Mouse (Mus musculus): Measurements from ENCODE around the gene Glce.

The Glce gene

DNA sequence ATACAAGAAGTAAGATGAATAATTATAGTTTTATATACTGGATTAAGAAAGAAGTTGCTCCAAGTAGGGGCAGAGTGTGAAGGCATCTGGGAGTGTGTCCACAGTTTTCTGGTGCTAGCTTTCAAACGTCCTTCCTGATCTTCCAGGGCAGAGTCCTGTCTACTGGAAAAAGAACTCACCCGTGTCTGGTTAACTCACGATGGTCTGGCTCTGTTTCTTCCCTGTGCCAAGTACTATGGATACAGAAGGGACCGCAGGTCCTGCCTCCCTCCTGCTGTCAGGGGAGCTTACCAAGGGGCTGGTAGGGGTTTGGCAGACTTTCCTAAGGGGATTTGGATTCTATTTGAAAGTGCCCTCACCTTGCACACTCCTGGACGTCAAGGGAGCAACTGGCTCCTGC is 97.4 kb downstream of the Glce start:
- no peak for DNase-seq

DNA sequence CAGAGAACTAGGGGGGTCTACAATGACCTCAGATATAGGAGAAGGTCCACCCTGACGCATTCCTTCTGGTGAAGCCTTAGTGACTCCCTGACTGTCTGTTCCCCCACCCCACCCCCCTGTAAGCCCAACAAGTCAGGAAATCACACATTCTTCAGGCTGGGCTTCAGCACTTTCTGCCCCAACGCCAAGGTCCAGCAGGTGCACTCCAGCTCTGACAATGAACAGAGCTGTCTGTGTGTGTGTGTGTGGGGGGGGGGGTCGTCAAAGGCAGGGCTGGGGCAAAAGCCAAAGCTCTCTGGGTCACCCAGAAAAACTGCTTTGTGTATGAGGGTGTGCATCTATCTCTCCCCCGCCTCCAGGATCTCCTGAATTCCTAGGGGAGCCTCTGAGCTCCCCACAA is 98.6 kb downstream of the Glce start:
- DNase-seq = no peak

DNA sequence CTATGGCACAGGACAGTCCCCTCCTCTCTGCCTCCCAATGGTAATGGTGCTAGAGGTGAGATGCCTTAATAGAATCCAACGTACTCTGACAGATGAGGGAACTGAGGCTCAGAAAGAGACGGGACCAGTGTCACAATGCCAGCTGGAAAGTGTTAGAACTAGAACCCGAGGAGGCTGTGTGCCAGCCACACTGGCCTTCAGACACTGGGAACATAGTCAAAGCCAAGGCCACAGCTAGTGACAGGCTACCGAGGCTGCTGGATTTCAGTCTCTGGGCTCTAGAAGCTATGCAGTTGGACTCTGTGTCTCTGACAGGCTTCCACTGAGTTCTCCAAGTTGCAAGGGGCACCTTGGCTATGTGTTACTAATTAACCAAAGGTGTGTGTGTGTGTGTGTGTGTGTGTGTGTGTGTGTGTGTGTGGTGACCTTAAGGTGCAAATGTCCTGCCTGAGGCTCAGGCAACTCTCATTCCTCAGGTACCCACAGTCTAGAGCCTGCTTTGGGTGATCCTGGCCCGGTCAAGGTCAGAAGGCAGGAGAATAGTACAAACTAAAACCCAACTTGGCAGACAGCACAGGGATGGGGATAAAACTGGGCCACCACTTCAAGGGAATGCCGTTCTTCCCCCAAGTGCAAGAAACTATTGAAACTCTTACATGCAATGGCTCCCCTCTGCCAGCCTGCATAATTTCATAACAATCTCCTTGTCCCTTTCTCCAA is 99.3 kb downstream of the Glce start:
- no peak for DNase-seq

DNA sequence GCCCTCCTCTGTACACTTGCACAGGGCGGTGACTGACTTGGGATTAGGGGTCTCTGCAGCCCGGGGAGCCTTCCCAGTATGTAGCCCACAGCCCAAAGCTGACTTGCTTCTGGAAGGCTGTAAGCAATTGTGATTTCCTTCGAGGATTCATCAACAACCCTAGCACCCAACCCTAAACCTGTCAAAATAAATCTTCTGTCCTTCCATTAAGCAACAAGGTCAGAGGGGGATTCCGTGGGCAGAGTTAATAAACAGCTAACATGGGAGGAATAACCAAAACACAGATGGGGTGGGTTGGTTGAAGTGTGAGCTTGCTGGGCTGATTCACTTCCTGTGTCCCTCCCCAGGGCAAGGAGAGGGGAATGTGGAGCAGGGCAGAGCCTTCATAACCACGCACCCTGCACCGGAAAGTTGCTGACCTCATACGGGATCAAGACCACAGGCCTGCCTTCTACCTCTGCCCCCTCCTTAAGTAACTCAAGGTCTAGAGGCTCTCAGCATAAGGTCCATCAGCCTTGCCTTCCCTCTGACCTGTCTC is 100.8 kb downstream of the Glce start:
- no peak for DNase-seq

DNA sequence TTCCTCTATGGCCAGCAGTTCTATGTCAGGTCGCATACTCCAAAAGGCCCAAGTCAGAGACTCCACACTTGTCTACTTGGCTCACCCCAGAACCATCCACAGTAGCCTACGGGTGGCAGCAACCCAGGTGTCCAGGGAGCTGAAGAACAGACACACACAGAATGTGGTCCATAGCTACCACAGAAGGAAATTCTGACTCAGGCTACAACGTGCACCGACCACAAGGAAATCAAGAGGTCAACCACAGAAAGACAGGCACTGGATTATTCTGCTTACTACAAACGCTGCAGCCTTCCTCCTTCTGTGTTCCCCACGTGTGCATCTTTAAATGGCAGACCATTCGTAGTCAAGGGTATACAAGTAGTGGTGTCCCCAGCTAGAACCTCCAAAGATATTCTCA is 102.2 kb downstream of the Glce start:
- no peak for DNase-seq

DNA sequence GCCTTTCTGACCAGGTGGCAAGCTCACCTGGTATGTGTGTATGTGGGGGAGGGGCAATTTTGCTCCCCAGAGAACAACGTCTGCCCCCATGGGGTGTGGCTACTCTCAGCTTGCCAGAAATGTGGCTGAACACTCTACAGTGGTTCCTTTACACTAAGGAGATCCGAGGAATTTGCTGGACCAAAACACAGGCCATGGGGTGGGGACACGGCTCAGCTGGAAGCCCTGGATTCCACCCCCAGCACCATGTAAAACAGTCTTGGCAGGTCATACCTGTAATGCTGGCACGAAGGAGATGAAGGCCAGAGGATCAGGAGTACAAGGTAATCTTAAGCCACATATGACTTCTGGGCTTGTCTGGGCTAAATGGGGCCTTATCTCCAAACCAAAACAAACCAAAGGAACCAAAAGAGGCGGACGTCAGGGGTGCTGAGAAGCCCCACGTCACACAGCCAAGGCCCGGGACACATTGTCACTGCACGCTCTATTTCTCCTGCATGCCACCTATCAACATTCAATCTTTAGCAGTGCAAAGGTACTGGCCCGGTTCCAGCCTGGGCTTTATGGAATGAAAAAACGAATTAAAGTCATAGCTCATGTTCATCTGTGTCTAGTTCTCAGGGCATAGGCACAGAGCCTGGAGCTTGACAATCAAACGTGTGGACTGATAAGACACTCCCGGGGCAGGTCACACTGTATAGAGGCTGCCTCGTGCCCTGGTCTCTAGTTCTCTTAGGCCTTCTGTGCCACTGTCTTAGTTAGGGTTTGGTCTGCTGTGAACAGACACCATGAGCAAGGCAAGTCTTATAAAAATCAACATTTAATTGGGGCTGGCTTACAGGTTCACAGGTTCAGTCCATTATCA is 104.0 kb downstream of the Glce start:
- no peak for DNase-seq

DNA sequence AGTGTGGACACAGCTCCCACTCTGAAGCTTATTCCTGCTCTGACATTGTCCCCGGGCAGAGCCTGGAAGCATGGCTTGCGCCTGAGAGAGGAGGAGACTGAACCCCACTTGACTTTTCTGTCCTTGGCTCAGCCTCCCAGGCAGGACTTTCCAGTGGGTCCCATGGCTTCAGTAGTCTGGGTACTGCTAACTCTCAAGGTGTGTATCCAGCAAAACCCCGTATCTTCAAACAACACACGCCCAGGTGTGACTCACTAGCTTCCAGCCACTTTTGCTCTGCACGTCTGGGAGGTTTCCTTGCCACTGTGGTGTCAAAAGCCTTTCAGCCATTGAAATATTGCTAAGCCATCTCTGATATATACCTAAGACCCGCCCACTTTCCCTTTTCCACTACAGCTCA is 105.1 kb downstream of the Glce start:
- no peak for DNase-seq

DNA sequence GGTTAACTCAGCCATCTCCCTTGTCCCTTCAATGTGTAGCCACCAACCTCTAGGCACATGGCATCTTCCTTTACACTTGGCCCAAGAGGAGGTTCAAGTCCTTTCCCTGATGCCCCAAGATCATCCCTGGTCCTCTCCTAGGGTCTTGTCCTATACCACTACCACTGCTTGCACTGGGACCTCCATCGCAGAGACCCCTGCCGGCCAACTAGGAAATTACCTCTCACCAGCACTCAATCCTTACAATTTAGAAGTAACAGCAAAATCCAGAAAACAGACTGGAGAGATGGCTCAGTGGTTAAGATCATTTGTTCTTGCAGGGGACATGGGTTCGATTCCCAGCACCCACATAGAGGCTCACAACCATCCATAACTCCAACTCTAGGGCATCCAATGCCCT is 107.0 kb downstream of the Glce start:
- DNase-seq = no peak

DNA sequence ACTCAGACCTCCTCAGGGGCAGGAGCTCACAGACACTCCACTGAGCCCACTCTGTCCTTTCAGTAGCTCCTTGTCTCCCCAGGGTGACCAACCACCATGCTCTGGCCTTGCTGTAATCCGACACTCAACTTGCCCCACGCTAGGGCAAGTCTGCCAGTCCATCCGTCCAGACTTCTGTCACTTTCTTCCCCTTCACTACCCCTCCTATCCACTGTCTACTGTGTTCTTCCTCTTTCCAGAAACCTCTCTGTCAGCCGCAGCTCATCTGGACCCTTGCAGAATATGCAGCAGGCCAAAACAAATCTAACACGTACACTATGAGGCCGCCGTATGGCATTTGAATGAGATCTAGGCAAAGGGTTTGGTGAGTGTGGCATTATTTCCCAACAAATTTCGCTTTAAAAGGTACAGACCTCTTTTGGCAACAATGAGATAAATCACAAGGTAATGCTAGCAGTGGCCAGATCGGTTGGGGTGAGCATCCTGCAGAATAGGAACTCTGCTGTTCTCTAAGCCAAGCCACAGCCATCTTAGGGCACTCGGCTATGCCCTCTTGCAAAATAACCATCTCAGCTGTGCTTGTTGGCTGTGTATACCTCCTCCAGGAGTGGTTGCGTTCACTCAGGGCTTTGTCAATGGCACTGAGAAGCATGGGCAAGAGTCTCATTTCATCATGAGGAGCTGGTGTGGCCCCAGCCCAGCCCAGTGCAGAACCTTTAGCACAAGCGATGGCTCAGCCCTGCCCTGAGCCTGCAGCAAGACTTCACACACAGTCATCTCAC is 108.9 kb downstream of the Glce start:
- DNase-seq = no peak

DNA sequence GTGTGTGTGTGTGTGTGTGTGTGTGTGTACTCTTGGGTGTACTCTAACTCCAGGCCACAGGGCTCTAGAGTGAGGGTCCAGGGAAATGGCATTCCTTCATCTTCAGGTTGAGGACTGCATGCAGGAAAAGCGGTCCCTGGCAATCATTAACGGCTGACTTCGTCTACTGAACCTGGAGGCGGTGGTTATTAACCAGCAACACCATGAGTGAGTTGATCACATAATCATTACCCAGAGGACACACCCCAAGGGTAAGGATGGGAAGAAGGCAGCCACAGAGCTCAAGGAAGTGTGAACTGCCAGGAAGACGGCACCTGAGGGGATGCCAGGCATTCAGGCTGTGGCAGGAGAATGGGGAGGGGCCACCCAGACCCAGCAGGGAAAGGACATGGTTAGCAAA is 114.1 kb downstream of the Glce start:
- DNase-seq = peak; percentile 89

All from heart, adult 11 months (tissue).